Comparison of ENCODE assay signal across 35 mouse cellular contexts in the genomic region with DNA sequence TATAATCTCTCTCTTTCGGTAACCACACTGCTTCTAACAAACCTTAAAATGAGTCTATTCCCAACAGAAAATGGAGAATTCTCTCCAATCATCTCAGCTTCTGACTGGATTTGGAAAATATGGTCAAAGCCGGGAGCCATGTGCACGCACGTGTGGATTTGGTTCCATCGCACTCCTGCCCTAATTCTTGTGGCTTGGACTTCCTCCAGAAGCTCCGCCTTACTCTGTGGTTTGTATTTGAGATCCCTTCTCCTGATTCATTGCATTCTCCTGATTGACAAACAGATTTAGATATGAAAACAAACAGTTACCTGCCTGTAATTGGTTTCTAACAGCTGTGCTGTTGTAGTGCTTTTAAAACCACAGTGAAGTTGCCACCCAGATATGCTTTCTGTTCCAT.
DNase-seq lines count a peak whose midpoint lies in the region; ATAC-seq and TF ChIP-seq lines count a peak whose summit lies in the region.
"Had no signal": no experiment of that assay in that cellular context is flagged by ENCODE, and none has a peak within 500 bp of the region (broad histone marks: within the 10 kb centered on the region; RNA-seq: fewer than 3 reads in every experiment).

No protein-coding gene starts in this region.

- no peak for DNase-seq in layer of hippocampus, adult 2 months (ENCODE audit: low spot score in 2 of 2)
- DNase-seq in layer of hippocampus, postnatal 10 days (ENCODE audit: low spot score in 2 of 2) = no peak
- DNase-seq in urinary bladder, postnatal 14 days (ENCODE audit: low spot score) = peak; percentile 57
- DNase-seq in urinary bladder, postnatal 10 days (ENCODE audit: low spot score) = no peak
- peak; percentile 8 to 19 for DNase-seq in urinary bladder, postnatal 36 days (ENCODE audit: low spot score in 2 of 2)
- DNase-seq in cerebellum, adult 9-11 months = no peak
- DNase-seq in gastrocnemius, postnatal 10 days = no peak
- DNase-seq: adrenal gland, postnatal 10 days; cerebellum, adult 8-10 months; cerebellum, postnatal 36 days; embryo, embryonic 11 days; gastrocnemius, postnatal 36 days; heart, adult 2 months; heart, postnatal 10 days; kidney, adult 18-20 months; kidney, postnatal 25 days; lung, adult 2 months; lung, postnatal 14 days; right cerebral cortex, postnatal 4 days; thymus, adult 2 months; thymus, postnatal 4 days had no signal

- peak overlapping the region; percentile 44; the same call in 1 of the 2 replicates for H3K27ac ChIP-seq in layer of hippocampus, adult 2 months
- H3K27ac ChIP-seq: heart, adult 2 months; heart, embryonic 13.5 days; hindbrain, embryonic 15.5 days; kidney, embryonic 15.5 days; limb, embryonic 13.5 days; liver, embryonic 12.5 days; midbrain, embryonic 12.5 days; neural tube, embryonic 12.5 days; stomach, postnatal 0 days had no signal

- no peak overlapping the region for H3K4me3 ChIP-seq in layer of hippocampus, adult 2 months
- H3K4me3 ChIP-seq: heart, adult 2 months; heart, embryonic 13.5 days; hindbrain, embryonic 15.5 days; kidney, embryonic 15.5 days; limb, embryonic 13.5 days; liver, embryonic 12.5 days; megakaryocyte, embryonic 14.5 days; midbrain, embryonic 12.5 days; myocyte; neural tube, embryonic 12.5 days had no signal

- TF ChIP-seq CTCF in layer of hippocampus, adult 2 months (conservative IDR thresholded peaks at IDR 0.05) = no peak

- ATAC-seq in common myeloid progenitor, adult 5-6 weeks (replicated peaks; ENCODE audit: low read depth, poor library complexity, severe bottlenecking) = 0 out of 2 replicates have a peak, but pooled peaks have one; percentile 60
- ATAC-seq: forebrain, embryonic 14.5 days; inflammation-experienced regulatory T-cells, adult 6 months; liver, embryonic 12.5 days; Patski had no signal

Comparison
In these comparisons a context has a peak if more than half of its experiments do, and no peak if none do; other contexts are left out.
1. DNase-seq: peak in urinary bladder, postnatal 14 days (single experiment) and urinary bladder, postnatal 36 days (2 of 2); none in layer of hippocampus, adult 2 months (0 of 2), layer of hippocampus, postnatal 10 days (0 of 2), urinary bladder, postnatal 10 days (single experiment), cerebellum, adult 9-11 months (single experiment) and gastrocnemius, postnatal 10 days (single experiment).